Comparison of ENCODE assay signal across 23 mouse cellular contexts in genomic region chr16:8880076-8880475, GRCm38 (mm10). TPM values are rescaled to one million over a fixed set of nuclear protein-coding genes. Genes with fewer than 3 reads are reported as not detected.
DNase-seq lines count a peak whose midpoint lies in the region; ATAC-seq lines count a peak whose summit lies in the region.
"Had no signal": no experiment of that assay in that cellular context is flagged by ENCODE, and none has a peak within 500 bp of the region (broad histone marks: within the 10 kb centered on the region; RNA-seq: fewer than 3 reads in every experiment).

No protein-coding gene starts in this region.

- peaks cover 5% of the 10 kb centered on the region for H3K4me1 ChIP-seq in hindbrain, embryonic 12.5 days
- peaks cover 7% of the 10 kb centered on the region; the same call in 1 of the 2 replicates for H3K4me1 ChIP-seq in hindbrain, embryonic 13.5 days (replicated peaks)
- peaks cover 3% of the 10 kb centered on the region for H3K4me1 ChIP-seq in midbrain, embryonic 11.5 days (ENCODE audit: control insufficient read depth, insufficient read depth, low read length)
- peaks cover 3% of the 10 kb centered on the region; the same call in 1 of the 2 replicates for H3K4me1 ChIP-seq in midbrain, embryonic 16.5 days (ENCODE audit: control insufficient read depth, insufficient read depth, low read length)
- H3K4me1 ChIP-seq: heart, embryonic 12.5 days; limb, embryonic 12.5 days had no signal

- H3K9me3 ChIP-seq in hindbrain, embryonic 12.5 days (replicated peaks) = no peaks in the 10 kb centered on the region; the same call in 1 of the 2 replicates
- no peaks in the 10 kb centered on the region for H3K9me3 ChIP-seq in hindbrain, embryonic 13.5 days
- no peaks in the 10 kb centered on the region for H3K9me3 ChIP-seq in midbrain, embryonic 11.5 days (ENCODE audit: control insufficient read depth, low read length)
- no peaks in the 10 kb centered on the region for H3K9me3 ChIP-seq in midbrain, embryonic 16.5 days (replicated peaks; ENCODE audit: control insufficient read depth, low read length, poor library complexity, severe bottlenecking)
- H3K9me3 ChIP-seq: heart, embryonic 12.5 days; limb, embryonic 12.5 days had no signal

- peak; percentile 91 for DNase-seq in midbrain, embryonic 11.5 days (ENCODE audit: low spot score, missing footprints)
- peak; percentile 39 for DNase-seq in embryo, embryonic 10.5 days (ENCODE audit: low spot score)
- DNase-seq in retina, postnatal 1 day = peak; percentile 27
- DNase-seq: adrenal gland, postnatal 25 days; cerebellum, adult 9-11 months; gastrocnemius, postnatal 25 days; heart, adult 18-20 months; heart, postnatal 10 days; layer of hippocampus, postnatal 36 days; liver, postnatal 0 days; right cerebral cortex, postnatal 25 days; spleen, adult 18-20 months had no signal

- H3K27me3 ChIP-seq in hindbrain, embryonic 12.5 days = no peaks in the 10 kb centered on the region; the same call in 1 of the 2 replicates
- no peaks in the 10 kb centered on the region for H3K27me3 ChIP-seq in hindbrain, embryonic 13.5 days
- no peaks in the 10 kb centered on the region for H3K27me3 ChIP-seq in midbrain, embryonic 11.5 days (ENCODE audit: control insufficient read depth, insufficient read depth, low read length)
- no peaks in the 10 kb centered on the region for H3K27me3 ChIP-seq in midbrain, embryonic 16.5 days (ENCODE audit: control insufficient read depth, insufficient read depth, low read depth, low read length)
- H3K27me3 ChIP-seq: heart, embryonic 12.5 days; limb, embryonic 12.5 days had no signal

- H3K4me3 ChIP-seq in hindbrain, embryonic 12.5 days = no peak overlapping the region
- H3K4me3 ChIP-seq in hindbrain, embryonic 13.5 days = no peak overlapping the region
- no peak overlapping the region for H3K4me3 ChIP-seq in midbrain, embryonic 11.5 days (ENCODE audit: low read depth, low read length)
- no peak overlapping the region for H3K4me3 ChIP-seq in midbrain, embryonic 16.5 days (ENCODE audit: low read depth, low read length)
- H3K4me3 ChIP-seq: heart, embryonic 12.5 days; limb, embryonic 12.5 days had no signal

- no peak overlapping the region for H3K9ac ChIP-seq in hindbrain, embryonic 12.5 days
- no peak overlapping the region for H3K9ac ChIP-seq in hindbrain, embryonic 13.5 days
- H3K9ac ChIP-seq in midbrain, embryonic 11.5 days (ENCODE audit: low read length) = no peak overlapping the region
- no peak overlapping the region for H3K9ac ChIP-seq in midbrain, embryonic 16.5 days (ENCODE audit: low read depth, low read length)
- H3K9ac ChIP-seq: heart, embryonic 12.5 days; hindbrain, embryonic 14.5 days; limb, embryonic 12.5 days; liver, postnatal 0 days had no signal

- H3K27ac ChIP-seq in hindbrain, embryonic 12.5 days = no peak overlapping the region
- H3K27ac ChIP-seq in hindbrain, embryonic 13.5 days = no peak overlapping the region
- H3K27ac ChIP-seq in midbrain, embryonic 11.5 days (ENCODE audit: low read depth, low read length) = no peak overlapping the region
- H3K27ac ChIP-seq in midbrain, embryonic 16.5 days (ENCODE audit: low read length) = no peak overlapping the region
- H3K27ac ChIP-seq: hindbrain, embryonic 14.5 days; limb, embryonic 12.5 days; macrophage had no signal

- 21% methylated on average over 5 of the region's 5 CpGs for WGBS in hindbrain, embryonic 12.5 days
- 8% methylated on average over 5 of the region's 5 CpGs for WGBS in hindbrain, embryonic 13.5 days
- 16% methylated on average over 5 of the region's 5 CpGs for WGBS in midbrain, embryonic 11.5 days
- WGBS in midbrain, embryonic 16.5 days = 15% methylated on average over 5 of the region's 5 CpGs

- H3K36me3 ChIP-seq in hindbrain, embryonic 12.5 days = no peaks in the 10 kb centered on the region
- H3K36me3 ChIP-seq in hindbrain, embryonic 13.5 days = no peaks in the 10 kb centered on the region
- no peaks in the 10 kb centered on the region for H3K36me3 ChIP-seq in midbrain, embryonic 11.5 days (ENCODE audit: control insufficient read depth, insufficient read depth, low read length)
- H3K36me3 ChIP-seq in midbrain, embryonic 16.5 days (ENCODE audit: control insufficient read depth, insufficient read depth, low read length) = no peaks in the 10 kb centered on the region
- H3K36me3 ChIP-seq: heart, embryonic 12.5 days; limb, embryonic 12.5 days had no signal

- peak; percentile 49; the same call in 1 of the 2 replicates for ATAC-seq in hindbrain, embryonic 12.5 days (ENCODE audit: low FRiP score)
- ATAC-seq in hindbrain, embryonic 13.5 days (ENCODE audit: low FRiP score) = no peak
- ATAC-seq in midbrain, embryonic 11.5 days (ENCODE audit: low FRiP score) = no peak
- ATAC-seq in midbrain, embryonic 16.5 days = no peak
- no peak for ATAC-seq in erythroid progenitor cell, adult 5-6 weeks (replicated peaks; ENCODE audit: low FRiP score, poor library complexity, severe bottlenecking)
- ATAC-seq: intestine, embryonic 16.5 days; liver, postnatal 0 days; lung, postnatal 0 days had no signal

- H3K4me2 ChIP-seq in hindbrain, embryonic 12.5 days (replicated peaks) = no peak overlapping the region
- no peak overlapping the region for H3K4me2 ChIP-seq in hindbrain, embryonic 13.5 days
- no peak overlapping the region for H3K4me2 ChIP-seq in midbrain, embryonic 11.5 days
- no peak overlapping the region for H3K4me2 ChIP-seq in midbrain, embryonic 16.5 days (ENCODE audit: low read length)
- H3K4me2 ChIP-seq: heart, embryonic 12.5 days; hindbrain, embryonic 14.5 days; limb, embryonic 12.5 days; liver, embryonic 11.5 days had no signal

RNA-seq across cellular contexts. Expression of gene 1810013L24Rik, which starts 50.2 kb away (rescaled TPM):
- 45.1 and 45.9 TPM in 2 replicates for polyA plus RNA-seq in hindbrain, embryonic 12.5 days (2016; fragmentation: Nextera tagmentation; extraction: Ambion mirVana)
- polyA plus RNA-seq in hindbrain, embryonic 13.5 days (2015; fragmentation: Nextera tagmentation; extraction: Ambion mirVana) = 30.6 and 31.3 TPM in 2 replicates
- 21.6 and 23.7 TPM in 2 replicates for polyA plus RNA-seq in midbrain, embryonic 11.5 days (2014; fragmentation: Nextera tagmentation; extraction: Ambion mirVana)
- polyA plus RNA-seq in midbrain, embryonic 16.5 days (2015; fragmentation: Nextera tagmentation; extraction: Ambion mirVana) = 26.0 and 27.8 TPM in 2 replicates
- 77.8 and 106 TPM in 2 replicates for total RNA-seq in erythroid progenitor cell, adult 5-6 weeks (2015; ENCODE audit: low replicate concordance)
- total RNA-seq in erythroid progenitor cell, adult 5-6 weeks (2017; ENCODE audit: low replicate concordance) = 120 and 143 TPM in 2 replicates

Comparison
In these comparisons a context has a peak if more than half of its experiments do, and no peak if none do; other contexts are left out.
1. DNase-seq: peak in every context shown above with its lines; median percentile 91 in midbrain, embryonic 11.5 days; 39 in embryo, embryonic 10.5 days; 27 in retina, postnatal 1 day.